Mouse (Mus musculus) hindbrain, embryonic 14.5 days (tissue): ENCODE measurements at regions not wholly inside any gene's neighbourhood (a gene's known extent, or its start where the extent isn't known, plus 50 kb on each side); places are given as distances from the start of the nearest gene placed in this dataset.

ENCODE experiments used
- ATAC-seq: fragments of 200-750 bp; cut with Nextera tagmentation; 2 replicates; pipeline ENCODE4 v1.8.0; 2017; ENCODE audit warnings: moderate number of reproducible peaks, mild to moderate bottlenecking, moderate TSS enrichment, moderate library complexity; ENCODE audit not compliant: low FRiP score
- DNase-seq: peaks from one replicate; pipeline ENCODE4 v3.0.0-alpha.2; 2015; ENCODE audit warnings: low spot score
- H3K27ac ChIP-seq: fragments of 300-500 bp; sonication (generic); 2 replicates; pipeline ENCODE4 v1.5.1; 2014; ENCODE audit warnings: mild to moderate bottlenecking, moderate library complexity
- H3K27me3 ChIP-seq: fragments of 300-500 bp; sonication (generic); 2 replicates; pipeline ENCODE4 v1.6.1; 2014; ENCODE audit warnings: mild to moderate bottlenecking, low read length, mixed read lengths; ENCODE audit not compliant: control insufficient read depth, insufficient read depth
- H3K36me3 ChIP-seq: fragments of 300-500 bp; sonication (generic); replicated peaks from 2 replicates; pipeline ENCODE4 v1.6.1; 2014; ENCODE audit not compliant: control insufficient read depth, insufficient read depth
- H3K4me1 ChIP-seq: fragments of 300-500 bp; sonication (generic); replicated peaks from 2 replicates; pipeline ENCODE4 v1.6.1; 2014; ENCODE audit warnings: antibody characterized with exemption, low read length, mixed read lengths; ENCODE audit not compliant: control insufficient read depth, insufficient read depth
- H3K4me2 ChIP-seq: fragments of 300-500 bp; sonication (generic); replicated peaks from 2 replicates; pipeline ENCODE4 v1.6.1; 2014; ENCODE audit warnings: mild to moderate bottlenecking, moderate library complexity
- H3K4me3 ChIP-seq: fragments of 300-500 bp; sonication (generic); replicated peaks from 2 replicates; pipeline ENCODE4 v1.5.1; 2014; ENCODE audit warnings: mild to moderate bottlenecking, low read length
- H3K9ac ChIP-seq: fragments of 300-500 bp; sonication (generic); 2 replicates; pipeline ENCODE4 v1.6.1; 2014
- H3K9me3 ChIP-seq: fragments of 300-500 bp; sonication (generic); 2 replicates; pipeline ENCODE4 v1.6.1; 2016; ENCODE audit warnings: low read length; ENCODE audit not compliant: control insufficient read depth
- WGBS: fragments of 180-500 bp; shearing (Covaris S2); extraction: QIAGEN DNeasy Blood & Tissue Kit; methylation state at CpG from one replicate; pipeline ENCODE4 v1.1.7; 2014; 5-methylcytosine and 5-hydroxymethylcytosine counted together

- H3K9me3 ChIP-seq = no peaks in the 10 kb centered on the region
- no peak overlapping the region for H3K9ac ChIP-seq
- no peak overlapping the region for H3K4me2 ChIP-seq
- H3K4me1 ChIP-seq = no peaks in the 10 kb centered on the region
- 52% methylated on average over 8 of the region's 8 CpGs for WGBS
- no peak overlapping the region for H3K4me3 ChIP-seq
- no peak overlapping the region for H3K27ac ChIP-seq
- H3K27me3 ChIP-seq = no peaks in the 10 kb centered on the region
- H3K36me3 ChIP-seq = no peaks in the 10 kb centered on the region
- ATAC-seq (no peak), DNase-seq (no peak)
Observed at GRCm38 (mm10) chr10:8968276-8968923, 82.5 kb upstream of the Sash1 start.

GRCm38 (mm10) chr10:8962921-8963320 is 77.1 kb upstream of the Sash1 start:
- H3K4me1 ChIP-seq = 0 out of 2 replicates have a peak, but pooled peaks cover 7% of the 10 kb centered on the region
- no peak overlapping the region for H3K4me2 ChIP-seq
- no peak overlapping the region for H3K9ac ChIP-seq
- no peaks in the 10 kb centered on the region for H3K36me3 ChIP-seq
- no peak for DNase-seq
- no peak overlapping the region for H3K4me3 ChIP-seq
- no peak overlapping the region for H3K27ac ChIP-seq
- WGBS = 73% methylated on average over 5 of the region's 5 CpGs
- H3K27me3 ChIP-seq = no peaks in the 10 kb centered on the region
- ATAC-seq = no peak
- no peaks in the 10 kb centered on the region for H3K9me3 ChIP-seq

GRCm38 (mm10) chr10:8960964-8961675 is 75.2 kb upstream of the Sash1 start:
- ATAC-seq (no peak), DNase-seq (no peak)
- no peaks in the 10 kb centered on the region for H3K27me3 ChIP-seq
- H3K4me3 ChIP-seq = no peak overlapping the region
- H3K4me2 ChIP-seq = no peak overlapping the region
- H3K9ac ChIP-seq = no peak overlapping the region
- H3K4me1 ChIP-seq = peaks cover 7% of the 10 kb centered on the region; the same call in 1 of the 2 replicates
- H3K27ac ChIP-seq = no peak overlapping the region; the same call in 1 of the 2 replicates
- no peaks in the 10 kb centered on the region for H3K9me3 ChIP-seq
- 64% methylated on average over 10 of the region's 10 CpGs for WGBS
- no peaks in the 10 kb centered on the region for H3K36me3 ChIP-seq

- Histone ChIP-seq H3K4me1 (peaks cover 13% of the 10 kb centered on the region), H3K4me3 (no peak overlapping the region), H3K4me2 (no peak overlapping the region), H3K9me3 (no peaks in the 10 kb centered on the region), H3K9ac (no peak overlapping the region), H3K36me3 (no peaks in the 10 kb centered on the region), H3K27me3 (no peaks in the 10 kb centered on the region), H3K27ac (no peak overlapping the region; the same call in 1 of the 2 replicates)
- no peak for DNase-seq
- 74% methylated on average over 9 of the region's 9 CpGs for WGBS
- ATAC-seq = no peak
Observed at GRCm38 (mm10) chr10:8960275-8960960, 74.5 kb upstream of the Sash1 start.

- Histone ChIP-seq H3K4me2 (no peak overlapping the region), H3K9ac (no peak overlapping the region), H3K27ac (peak overlapping the region; percentile 51; the same call in 1 of the 2 replicates), H3K4me1 (peaks cover 7% of the 10 kb centered on the region), H3K36me3 (no peaks in the 10 kb centered on the region), H3K9me3 (no peaks in the 10 kb centered on the region), H3K27me3 (no peaks in the 10 kb centered on the region), H3K4me3 (no peak overlapping the region)
- WGBS = 44% methylated on average over 6 of the region's 6 CpGs
- no peak for DNase-seq
- ATAC-seq = no peak
Observed at GRCm38 (mm10) chr10:8955499-8956211, 69.8 kb upstream of the Sash1 start.

- H3K4me1 ChIP-seq = peaks cover 7% of the 10 kb centered on the region
- H3K27me3 ChIP-seq = no peaks in the 10 kb centered on the region
- H3K36me3 ChIP-seq = no peaks in the 10 kb centered on the region
- WGBS = 90% methylated on average over 4 of the region's 4 CpGs
- DNase-seq (no peak), ATAC-seq (no peak)
- H3K4me3 ChIP-seq = no peak overlapping the region
- no peaks in the 10 kb centered on the region for H3K9me3 ChIP-seq
- H3K9ac ChIP-seq = no peak overlapping the region
- no peak overlapping the region for H3K4me2 ChIP-seq
- no peak overlapping the region for H3K27ac ChIP-seq
Observed at GRCm38 (mm10) chr10:8954003-8954402, 68.1 kb upstream of the Sash1 start.

GRCm38 (mm10) chr10:8952922-8953321 is 67.1 kb upstream of the Sash1 start:
- 87% methylated on average over 5 of the region's 5 CpGs for WGBS
- no peak overlapping the region for H3K4me2 ChIP-seq
- ATAC-seq (no peak), DNase-seq (no peak)
- H3K9me3 ChIP-seq = no peaks in the 10 kb centered on the region
- H3K9ac ChIP-seq = no peak overlapping the region
- H3K4me1 ChIP-seq = peaks cover 7% of the 10 kb centered on the region
- H3K27me3 ChIP-seq = no peaks in the 10 kb centered on the region
- no peaks in the 10 kb centered on the region for H3K36me3 ChIP-seq
- H3K27ac ChIP-seq = no peak overlapping the region
- H3K4me3 ChIP-seq = no peak overlapping the region

- Histone ChIP-seq H3K4me3 (no peak overlapping the region), H3K36me3 (no peaks in the 10 kb centered on the region), H3K27ac (no peak overlapping the region), H3K4me2 (no peak overlapping the region), H3K27me3 (no peaks in the 10 kb centered on the region), H3K9ac (no peak overlapping the region), H3K9me3 (no peaks in the 10 kb centered on the region), H3K4me1 (peaks cover 7% of the 10 kb centered on the region)
- no peak for ATAC-seq
- 96% methylated on average over 3 of the region's 3 CpGs for WGBS
- DNase-seq = no peak
Observed at GRCm38 (mm10) chr10:8951937-8952336, 66.1 kb upstream of the Sash1 start.

- 68% methylated on average over 10 of the region's 10 CpGs for WGBS
Observed at GRCm38 (mm10) chr10:8951236-8951825, 65.5 kb upstream of the Sash1 start.

More at GRCm38 (mm10) chr10:8951236-8951825, 65.5 kb upstream of the Sash1 start:
- no peak for ATAC-seq
- Histone ChIP-seq H3K36me3 (no peaks in the 10 kb centered on the region), H3K4me1 (peaks cover 7% of the 10 kb centered on the region), H3K9me3 (no peaks in the 10 kb centered on the region), H3K4me3 (no peak overlapping the region), H3K27ac (no peak overlapping the region), H3K9ac (no peak overlapping the region), H3K4me2 (no peak overlapping the region), H3K27me3 (no peaks in the 10 kb centered on the region)
- DNase-seq = no peak
